Mouse (Mus musculus): ENCODE data around the gene Slc27a1. TPM values are rescaled to one million over a fixed set of nuclear protein-coding genes. Genes with fewer than 3 reads are reported as not detected.
"Not testable (repeated sequence)": the region's sequence is repeated elsewhere in the genome, so short reads cannot be mapped to it uniquely, and the experiment has no call there.

The Slc27a1 gene
- total RNA-seq (2021) = 10 to 100 TPM; 78.7 to 93.8 TPM
- long read RNA-seq, experiment 1, transcript Slc27a1-205 (11 exons, 3,207 nt) = major isoform, 5 of 71 reads
- long read RNA-seq, experiment 1, partial matches to known transcripts = 29 of 71 reads
- long read RNA-seq, experiment 1, other reads (novel, unspliced or antisense) = 33 of 71 reads
- long read RNA-seq, experiment 2, transcript Slc27a1-201 (14 exons, 2,795 nt) = major isoform, 7 of 83 reads
- long read RNA-seq, experiment 2, partial matches to known transcripts = 30 of 83 reads
- long read RNA-seq, experiment 2, other reads (novel, unspliced or antisense) = 42 of 83 reads

GRCm38 (mm10) chr8:71568387-71568937 lies at the start of gene Slc27a1:
Gene Slc27a1, plus strand, starts transcription at chr8:71568882.
- peak; percentile 81 for DNase-seq (ENCODE audit: low spot score)

- peak; percentile 66 for DNase-seq (ENCODE audit: low spot score)
Observed at GRCm38 (mm10) chr8:71519037-71519825, 49.5 kb upstream of the Slc27a1 start.

- peak; percentile 97 for DNase-seq (ENCODE audit: low spot score)
Observed at GRCm38 (mm10) chr8:71521634-71522033, 47.0 kb upstream of the Slc27a1 start.

DNA sequence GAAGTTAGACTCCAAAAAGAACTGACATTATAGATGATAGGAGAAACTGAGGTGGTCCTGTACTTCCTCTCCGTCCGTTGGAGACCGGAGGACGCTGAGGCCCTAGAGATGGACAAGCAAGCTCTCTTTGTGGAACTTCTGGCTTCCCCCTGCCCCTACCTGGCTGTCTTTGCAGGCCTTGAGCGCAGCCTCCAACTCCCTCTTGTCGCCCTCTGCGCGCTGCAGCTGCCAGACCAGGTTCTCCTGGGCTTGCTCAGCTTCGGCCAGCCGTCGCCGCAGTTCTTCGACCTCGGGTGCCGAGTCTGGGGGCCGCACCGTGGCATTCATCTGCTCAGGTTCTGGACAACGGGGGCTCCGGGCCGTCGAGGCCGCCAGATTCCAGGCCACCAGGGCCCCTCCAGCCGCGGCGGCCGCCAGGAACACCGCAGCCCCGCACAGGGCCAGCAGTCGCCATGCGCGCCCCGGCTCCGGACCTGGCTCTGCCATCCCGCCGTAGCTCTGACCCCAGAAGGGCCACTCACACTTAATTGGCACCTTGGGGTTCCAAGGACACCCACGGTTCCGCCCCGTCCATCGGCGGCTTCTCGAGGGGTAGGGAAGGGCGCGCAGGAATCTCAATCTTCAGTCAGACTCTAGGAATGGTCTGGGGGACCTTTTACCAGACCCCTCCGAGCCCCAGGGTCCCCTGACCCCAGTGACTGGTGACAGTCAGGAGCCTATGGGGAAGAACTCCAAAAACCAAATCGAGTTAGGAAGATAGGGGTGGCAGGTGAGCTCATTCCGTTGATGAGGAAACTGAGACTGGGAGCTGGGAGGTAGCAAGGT lies 43.2 kb upstream of the Slc27a1 start, which contains the start of gene Ccdc194:
TSS of gene Ccdc194 (minus strand) at position 486 of the 825 bp plus-strand sequence.
- no peak for DNase-seq (ENCODE audit: low spot score)

GRCm38 (mm10) chr8:71526272-71526671 lies 42.4 kb upstream of the Slc27a1 start:
- DNase-seq (ENCODE audit: low spot score) = no peak

- DNase-seq (ENCODE audit: low spot score) = no peak
Observed at GRCm38 (mm10) chr8:71527162-71527870, 41.4 kb upstream of the Slc27a1 start.

- no peak for DNase-seq (ENCODE audit: low spot score)
Observed at GRCm38 (mm10) chr8:71528362-71529073, 40.2 kb upstream of the Slc27a1 start.

DNA sequence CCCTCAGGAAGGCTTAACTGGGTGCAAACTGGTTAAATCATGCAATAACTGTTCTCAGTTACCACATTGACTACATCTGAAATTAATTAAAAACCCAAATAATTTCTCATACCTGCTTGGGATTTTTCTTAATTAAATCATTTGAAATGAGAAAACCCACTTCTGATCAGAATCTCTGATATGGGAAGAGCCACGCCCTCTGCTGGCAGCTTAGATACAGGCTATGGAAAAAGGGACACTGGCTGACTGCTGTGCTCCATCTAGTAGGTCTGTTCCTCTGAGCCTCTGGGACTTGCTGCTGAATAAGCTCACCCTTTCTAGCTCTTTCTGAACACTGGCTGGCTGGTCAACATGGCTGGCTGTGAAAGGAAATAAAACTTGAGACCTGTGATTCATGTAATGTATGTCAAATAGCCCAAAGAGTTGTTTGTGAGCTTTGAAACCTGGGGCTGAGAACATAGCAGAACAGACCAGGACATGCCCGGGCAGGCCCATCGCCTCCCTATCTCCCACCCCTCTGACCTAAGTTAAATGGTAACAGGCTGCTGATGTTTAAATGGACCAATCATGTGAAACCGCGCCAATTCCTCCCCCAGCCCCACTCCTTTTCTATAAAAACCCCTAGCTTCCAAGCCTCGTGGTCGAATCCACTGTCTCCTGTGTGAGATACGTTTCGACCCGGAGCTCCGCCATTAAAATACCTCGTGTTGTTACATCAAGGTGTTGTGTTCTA lies 37.8 kb upstream of the Slc27a1 start:
- not testable (repeated sequence) for DNase-seq (ENCODE audit: low spot score)

- DNase-seq (ENCODE audit: low spot score) = no peak
Observed at GRCm38 (mm10) chr8:71534263-71534810, 34.3 kb upstream of the Slc27a1 start.

DNA sequence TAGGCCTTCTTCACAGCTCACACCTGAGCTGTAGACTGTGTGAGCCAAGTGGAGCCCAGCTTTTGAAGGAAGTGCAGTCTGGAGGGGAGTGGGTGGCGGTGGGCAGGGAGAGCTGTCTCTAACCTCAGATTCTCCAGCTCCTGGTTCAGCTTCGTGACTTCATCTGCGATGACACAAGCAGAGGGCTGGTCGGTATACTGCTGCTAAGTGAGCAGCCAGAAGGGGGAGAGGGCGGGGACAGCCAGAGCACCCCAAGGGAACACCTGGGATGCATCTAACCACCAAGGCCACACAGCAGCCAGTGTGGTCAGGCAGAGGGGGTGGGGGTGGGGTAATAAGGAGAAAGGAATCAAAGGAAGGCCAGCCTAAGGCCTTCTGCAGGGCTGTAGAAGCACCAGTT lies 33.0 kb upstream of the Slc27a1 start:
- no peak for DNase-seq (ENCODE audit: low spot score)

DNA sequence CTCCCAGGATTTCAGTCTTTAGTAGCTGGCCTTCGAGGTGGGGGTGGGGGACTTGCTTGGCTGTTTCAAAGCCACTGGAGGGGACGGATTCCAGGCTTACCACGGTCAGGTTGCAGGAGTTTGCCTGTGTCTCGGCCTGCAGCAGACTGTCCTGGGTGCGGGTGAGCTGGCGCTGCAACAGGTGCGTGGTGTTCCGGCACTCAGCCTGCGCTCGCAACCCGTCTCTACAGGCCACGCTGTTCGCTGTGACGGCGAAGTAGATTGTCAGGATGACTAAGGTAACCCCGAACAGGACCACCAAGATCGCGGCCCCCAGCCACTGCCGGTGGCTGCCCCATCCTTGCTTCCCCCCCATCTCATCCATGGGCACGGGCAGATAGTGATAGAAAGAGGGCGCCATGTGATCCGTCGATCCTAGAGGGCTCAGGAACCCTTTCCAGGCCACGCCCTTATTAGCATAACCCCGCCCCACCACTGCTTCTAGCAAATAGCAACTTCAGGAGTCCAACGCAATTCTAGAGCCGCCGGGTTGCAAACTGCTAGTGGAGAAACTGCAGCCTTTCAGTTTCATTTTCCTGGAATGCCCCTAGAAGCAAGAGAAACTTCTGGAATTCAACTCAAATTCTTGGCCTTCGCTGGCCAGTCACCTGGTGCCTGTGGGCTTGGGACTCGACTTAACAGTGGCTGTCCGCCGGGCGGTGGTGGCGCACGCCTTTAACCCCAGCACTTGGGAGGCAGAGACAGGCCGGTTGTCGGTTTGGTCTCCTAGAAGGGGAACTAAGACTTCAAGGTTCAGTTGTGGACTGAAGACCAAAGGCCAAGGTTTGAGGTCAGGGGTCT lies 31.4 kb upstream of the Slc27a1 start, which contains the start of gene Bst2:
TSS of gene Bst2 (minus strand) at position 429 of the 840 bp plus-strand sequence.
- peak; percentile 91 for DNase-seq (ENCODE audit: low spot score)

GRCm38 (mm10) chr8:71542632-71543343 lies 25.9 kb upstream of the Slc27a1 start, which contains the start of gene Mvb12a:
Gene Mvb12a, plus strand, starts transcription at chr8:71542922.
- DNase-seq (ENCODE audit: low spot score) = peak; percentile 99

DNA sequence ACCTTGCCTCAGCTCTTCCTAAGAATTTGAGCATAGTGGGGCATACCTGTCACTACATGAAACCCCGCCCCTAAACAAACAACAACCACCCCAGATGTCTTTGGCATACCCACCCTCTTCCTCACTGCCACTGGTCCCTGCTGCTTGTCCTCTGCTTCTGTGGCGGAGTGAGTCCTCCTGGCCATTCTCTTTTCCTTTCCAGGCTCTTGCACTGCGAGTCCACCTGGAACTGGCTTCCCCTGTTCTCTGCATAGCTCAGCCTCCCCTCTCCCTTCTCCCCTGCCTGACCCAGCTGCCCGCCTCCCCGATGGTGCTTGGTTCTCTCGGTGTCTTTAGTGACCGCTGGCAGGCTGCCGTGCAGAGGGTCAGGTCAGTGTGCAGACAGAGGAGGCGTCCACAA lies 24.9 kb upstream of the Slc27a1 start:
- DNase-seq (ENCODE audit: low spot score) = no peak

DNA sequence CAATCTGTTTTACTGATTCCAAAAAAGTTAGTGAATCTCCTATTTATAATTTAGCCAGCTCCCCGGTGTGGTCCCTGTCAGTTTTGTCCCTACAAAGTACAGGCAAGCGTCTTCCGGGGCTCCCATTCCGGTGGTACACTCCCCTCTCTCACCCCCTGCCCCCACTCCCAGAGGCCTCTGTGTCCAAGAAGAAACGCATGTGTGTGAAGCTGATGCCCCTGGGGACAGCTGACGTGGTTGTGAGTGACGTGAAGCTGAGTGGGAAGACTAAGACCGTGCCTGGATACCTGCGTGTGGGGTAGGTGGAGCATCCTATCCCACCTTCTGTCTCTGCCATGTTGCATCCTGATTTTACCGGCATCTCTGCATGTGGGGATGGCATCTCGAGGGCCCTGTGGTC lies 23.6 kb upstream of the Slc27a1 start:
- no peak for DNase-seq (ENCODE audit: low spot score)

DNA sequence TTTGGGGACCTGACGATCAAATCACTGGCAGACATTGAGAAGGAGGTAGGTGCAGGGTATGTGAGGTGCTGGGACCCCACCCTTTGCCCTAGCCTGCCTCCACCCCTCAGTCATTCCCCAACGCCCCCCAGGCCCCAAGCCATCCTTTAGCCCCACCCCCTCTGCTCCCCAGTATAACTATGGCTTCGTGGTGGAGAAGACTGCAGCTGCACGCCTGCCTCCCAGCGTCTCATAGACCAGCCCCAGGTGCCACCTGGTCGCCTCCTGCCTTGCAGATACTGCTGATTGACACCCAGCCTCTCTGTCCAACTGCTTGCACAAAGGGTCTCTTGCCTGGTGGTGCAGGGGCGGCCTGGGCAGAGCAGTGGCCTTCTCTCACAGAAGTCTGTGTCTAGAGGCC lies 21.1 kb upstream of the Slc27a1 start:
- no peak for DNase-seq (ENCODE audit: low spot score)

DNA sequence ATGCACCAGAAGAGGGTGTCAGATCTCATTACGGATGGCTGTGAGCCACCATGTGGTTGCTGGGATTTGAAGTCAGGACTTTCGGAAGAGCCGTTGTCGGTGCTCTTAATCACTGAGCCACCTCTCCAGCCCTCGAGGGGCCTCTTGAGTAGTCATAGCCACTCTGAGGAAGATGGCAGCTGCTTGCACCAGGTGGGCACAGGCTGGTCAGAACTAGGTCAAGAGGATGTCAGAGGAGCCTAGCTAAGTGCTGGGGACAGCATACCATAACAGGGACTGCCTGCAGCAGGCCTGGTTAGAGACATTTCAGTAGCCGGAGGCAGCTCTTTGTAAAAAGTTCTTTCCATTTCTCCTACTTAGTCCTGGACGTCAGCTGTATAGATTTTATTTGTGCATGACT lies 17.9 kb upstream of the Slc27a1 start:
- no peak for DNase-seq (ENCODE audit: low spot score)

- no peak for DNase-seq (ENCODE audit: low spot score)
Observed at GRCm38 (mm10) chr8:71552770-71553169, 15.9 kb upstream of the Slc27a1 start.
